Mouse (Mus musculus) kidney, adult 2 months (tissue): Measurements from ENCODE around the gene Ttll1.

Experiments
- CTCF ChIP-seq: fragments of 200-500 bp; conservative IDR thresholded peaks from 2 replicates; pipeline ENCODE4 v1.5.1; 2011; ENCODE audit warnings: low read depth, mild to moderate bottlenecking, control low read depth, low read length, moderate library complexity, mixed read lengths; ENCODE audit not compliant: insufficient read depth, insufficient read length
- POLR2A ChIP-seq: fragments of 200-500 bp; IDR thresholded peaks from one replicate; pipeline ENCODE4 v1.6.1; 2011; ENCODE audit warnings: low read depth, low read length, control low read depth

DNA sequence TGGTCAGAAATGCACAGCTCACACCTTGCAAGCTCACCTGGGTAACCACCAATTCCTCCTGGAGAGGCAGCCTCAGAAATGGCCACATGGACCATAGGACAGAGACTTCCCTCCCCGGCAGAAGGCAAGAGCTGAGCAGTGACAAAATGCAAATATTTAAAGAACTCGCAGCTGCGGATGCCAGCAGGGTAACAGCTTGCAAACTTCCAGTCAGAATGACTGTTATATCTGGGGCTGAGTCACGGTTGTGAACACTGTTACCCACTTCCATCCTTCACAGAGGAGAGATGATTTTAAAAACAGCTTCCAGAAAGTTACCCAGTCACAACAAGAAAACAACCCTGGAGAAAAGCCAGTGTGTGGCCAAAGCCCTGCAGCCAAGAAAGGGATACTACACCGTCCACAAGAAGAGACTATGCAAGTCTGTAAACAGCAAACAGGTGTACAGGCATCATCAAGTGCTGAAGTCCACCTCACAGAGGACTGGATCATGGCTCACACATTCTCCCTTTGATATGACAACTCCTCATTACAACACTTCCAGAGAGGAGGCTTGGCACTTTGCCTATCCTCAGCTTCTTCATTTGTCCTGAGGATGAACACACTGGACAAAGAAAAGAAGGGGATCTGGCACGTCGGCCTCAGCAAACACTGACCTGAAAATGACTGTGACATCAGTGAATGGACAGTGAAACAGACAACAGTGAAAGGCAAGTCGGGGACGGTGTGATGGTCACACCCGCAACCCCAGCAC, 62.7 kb downstream of the Ttll1 start:
- TF ChIP-seq POLR2A (no peak), CTCF (no peak)
